Mouse (Mus musculus) bone marrow macrophage, adult 2 months (primary cell): Measurements from ENCODE around the gene Eif2b4.

ENCODE experiments used
- CTCF ChIP-seq: IDR thresholded peaks from 2 replicates; pipeline ENCODE4 v1.5.1; 2012; ENCODE audit warnings: low read depth, mild to moderate bottlenecking, low read length, moderate library complexity
- POLR2A ChIP-seq: IDR thresholded peaks from 2 replicates; pipeline ENCODE4 v1.6.1; 2012; ENCODE audit warnings: mild to moderate bottlenecking, low read depth, low read length, borderline replicate concordance

- 0 out of 2 replicates have a peak, but pooled peaks have one; percentile 5 for TF ChIP-seq CTCF
- no peak for TF ChIP-seq POLR2A
Measured at GRCm38 (mm10) chr5:31219911-31220447, 26.7 kb upstream of the Eif2b4 start.
